Mouse (Mus musculus) small intestine, adult 2 months (tissue): ENCODE data around the gene Cd300c.

Experiments
- CTCF ChIP-seq: fragments of 200-500 bp; IDR thresholded peaks from 2 replicates; pipeline ENCODE4 v1.5.1; 2012; ENCODE audit warnings: low read depth, mild to moderate bottlenecking, control low read depth, inconsistent platforms, low read length, moderate library complexity, mixed read lengths; ENCODE audit not compliant: insufficient replicate concordance, insufficient read length; ENCODE audit errors: extremely low read depth
- POLR2A ChIP-seq: fragments of 200-500 bp; IDR thresholded peaks from 2 replicates; pipeline ENCODE4 v1.6.1; 2012; ENCODE audit warnings: low read depth, mild to moderate bottlenecking, control low read depth, inconsistent platforms, low read length, moderate library complexity

GRCm38 (mm10) chr11:114968752-114969207 lies at the start of gene Cd300c:
- TF ChIP-seq CTCF (no peak), POLR2A (no peak)
